Mouse (Mus musculus) forebrain, embryonic 12.5 days (tissue): Measurements from ENCODE around the gene Flii. TPM values are rescaled to one million over a fixed set of nuclear protein-coding genes. Genes with fewer than 3 reads are reported as not detected.
A peak's percentile ranks its signal among the peaks of the same experiment; 100 is the strongest.

Experiments used
- ATAC-seq: fragments of 200-750 bp; cut with Nextera tagmentation; 2 replicates; pipeline ENCODE4 v1.8.0; 2017; ENCODE audit warnings: moderate TSS enrichment; ENCODE audit not compliant: low FRiP score
- H3K27ac ChIP-seq: fragments of 300-500 bp; sonication (generic); 2 replicates; pipeline ENCODE4 v1.5.1; 2016; ENCODE audit warnings: mild to moderate bottlenecking
- H3K27me3 ChIP-seq: fragments of 300-500 bp; sonication (generic); 2 replicates; pipeline ENCODE4 v1.6.1; 2016; ENCODE audit warnings: mild to moderate bottlenecking
- H3K36me3 ChIP-seq: fragments of 300-500 bp; sonication (generic); replicated peaks from 2 replicates; pipeline ENCODE4 v1.6.1; 2016; ENCODE audit warnings: mild to moderate bottlenecking
- H3K4me1 ChIP-seq: fragments of 300-500 bp; sonication (generic); 2 replicates; pipeline ENCODE4 v1.6.1; 2016
- H3K4me2 ChIP-seq: fragments of 300-500 bp; sonication (generic); 2 replicates; pipeline ENCODE4 v1.6.1; 2016; ENCODE audit warnings: mild to moderate bottlenecking, moderate library complexity
- H3K4me3 ChIP-seq: fragments of 300-500 bp; sonication (generic); replicated peaks from 2 replicates; pipeline ENCODE4 v1.5.1; 2016; ENCODE audit warnings: mild to moderate bottlenecking
- H3K9ac ChIP-seq: fragments of 300-500 bp; sonication (generic); 2 replicates; pipeline ENCODE4 v1.6.1; 2016; ENCODE audit warnings: mild to moderate bottlenecking
- H3K9me3 ChIP-seq: fragments of 300-500 bp; sonication (generic); 2 replicates; pipeline ENCODE4 v1.6.1; 2016
- WGBS: fragments of 180-500 bp; shearing (Covaris S2); methylation state at CpG from one replicate; pipeline ENCODE4 v1.1.7; 2016; 5-methylcytosine and 5-hydroxymethylcytosine counted together
- polyA plus RNA-seq: library from polyadenylated mRNA; unstranded; fragments of >200 nt; fragmentation: Nextera tagmentation; extraction: Ambion mirVana; gene quantifications from 2 replicates; pipeline ENCODE4 v1.2.1, GENCODE M21; 2016

Flii gene
- polyA plus RNA-seq, 1 experiment from 2014 or later: 76.2 TPM

- Histone ChIP-seq H3K27me3 (no peaks in the 10 kb centered on the region), H3K36me3 (peaks cover 44% of the 10 kb centered on the region), H3K9me3 (no peaks in the 10 kb centered on the region), H3K4me2 (no peak overlapping the region), H3K4me1 (no peaks in the 10 kb centered on the region), H3K27ac (no peak overlapping the region), H3K9ac (no peak overlapping the region), H3K4me3 (no peak overlapping the region)
- no peak for ATAC-seq
Observed at GRCm38 (mm10) chr11:60737450-60737849, 10.4 kb upstream of the Flii start.

DNA sequence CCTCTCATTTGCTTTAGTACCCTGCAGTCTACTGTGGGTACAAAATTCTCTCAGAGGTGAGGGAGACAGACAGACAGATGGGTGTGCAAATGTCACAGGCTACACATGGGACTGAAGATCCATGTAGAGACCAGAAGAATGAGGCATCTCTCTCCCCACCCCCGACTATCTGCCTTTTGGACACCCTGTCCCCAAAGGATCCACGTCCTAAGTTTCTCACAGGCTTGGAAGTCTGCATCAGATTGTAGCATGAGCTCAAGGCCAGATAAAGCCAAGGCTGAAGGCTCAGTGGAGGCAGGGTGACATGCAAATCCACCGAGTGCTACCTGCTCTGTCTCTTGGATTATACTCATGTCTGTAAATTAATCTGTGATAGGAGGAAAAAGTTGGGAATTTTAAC, 9.4 kb upstream of the Flii start:
- Histone ChIP-seq H3K4me2 (no peak overlapping the region), H3K4me3 (no peak overlapping the region), H3K4me1 (no peaks in the 10 kb centered on the region), H3K9me3 (no peaks in the 10 kb centered on the region), H3K27me3 (no peaks in the 10 kb centered on the region), H3K9ac (no peak overlapping the region), H3K27ac (no peak overlapping the region), H3K36me3 (peaks cover 44% of the 10 kb centered on the region)
- ATAC-seq: no peak
- 90% methylated on average over 3 of the region's 3 CpGs for WGBS

DNA sequence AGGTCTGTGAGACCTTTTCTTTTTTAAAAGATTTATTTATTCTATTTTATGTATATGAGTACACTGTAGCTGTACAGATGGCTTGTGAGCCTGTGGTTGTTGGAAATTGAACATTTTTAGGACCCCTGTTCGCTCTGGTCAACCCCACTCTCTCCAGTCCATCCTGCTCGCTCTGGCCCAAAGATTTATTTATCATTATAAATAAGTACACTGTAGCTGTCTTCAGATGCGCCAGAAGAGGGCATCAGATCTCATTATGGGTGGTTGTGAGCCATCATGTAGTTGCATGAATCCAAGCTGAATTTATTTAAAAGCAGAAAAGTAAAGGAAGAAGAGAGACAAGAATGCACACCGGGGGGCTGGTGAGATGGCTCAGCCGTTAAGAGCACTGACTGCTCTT, 8.1 kb upstream of the Flii start:
- Histone ChIP-seq H3K4me3 (no peak overlapping the region), H3K36me3 (peaks cover 38% of the 10 kb centered on the region), H3K9me3 (no peaks in the 10 kb centered on the region), H3K27me3 (no peaks in the 10 kb centered on the region), H3K9ac (no peak overlapping the region), H3K27ac (no peak overlapping the region), H3K4me2 (no peak overlapping the region), H3K4me1 (no peaks in the 10 kb centered on the region)
- 81% methylated on average over 5 of the region's 5 CpGs for WGBS
- ATAC-seq: no peak

- H3K27me3 ChIP-seq: no peaks in the 10 kb centered on the region
- 89% methylated on average over 2 of the region's 2 CpGs for WGBS
- no peaks in the 10 kb centered on the region for H3K9me3 ChIP-seq
- no peak for ATAC-seq
- H3K9ac ChIP-seq: no peak overlapping the region
- H3K36me3 ChIP-seq: peaks cover 28% of the 10 kb centered on the region
- H3K4me1 ChIP-seq: peaks cover 5% of the 10 kb centered on the region
- H3K27ac ChIP-seq: no peak overlapping the region
- no peak overlapping the region for H3K4me3 ChIP-seq
- H3K4me2 ChIP-seq: no peak overlapping the region
Observed at GRCm38 (mm10) chr11:60734206-60734605, 7.1 kb upstream of the Flii start.

DNA sequence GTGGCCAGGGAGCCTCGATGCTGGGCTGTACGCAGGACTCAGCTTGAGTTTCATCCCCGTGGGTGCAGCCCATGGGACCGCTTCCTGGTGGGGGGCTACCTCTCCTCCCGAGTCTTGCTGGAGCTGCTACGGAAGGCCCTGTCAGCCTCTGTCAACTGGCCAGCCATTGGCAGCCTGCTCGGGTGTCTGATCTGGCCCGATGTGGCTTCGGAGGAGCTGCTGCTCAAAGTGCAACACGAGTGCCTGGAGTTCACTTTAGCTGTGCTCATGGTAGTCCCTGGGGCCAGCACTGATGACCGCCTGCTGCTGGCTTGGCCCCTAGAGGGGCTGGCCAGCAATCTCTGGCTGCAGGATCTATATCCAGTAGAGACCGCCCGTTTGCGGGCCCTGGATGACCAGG, 4.2 kb upstream of the Flii start:
- H3K9ac ChIP-seq: no peak overlapping the region
- no peak for ATAC-seq

DNA sequence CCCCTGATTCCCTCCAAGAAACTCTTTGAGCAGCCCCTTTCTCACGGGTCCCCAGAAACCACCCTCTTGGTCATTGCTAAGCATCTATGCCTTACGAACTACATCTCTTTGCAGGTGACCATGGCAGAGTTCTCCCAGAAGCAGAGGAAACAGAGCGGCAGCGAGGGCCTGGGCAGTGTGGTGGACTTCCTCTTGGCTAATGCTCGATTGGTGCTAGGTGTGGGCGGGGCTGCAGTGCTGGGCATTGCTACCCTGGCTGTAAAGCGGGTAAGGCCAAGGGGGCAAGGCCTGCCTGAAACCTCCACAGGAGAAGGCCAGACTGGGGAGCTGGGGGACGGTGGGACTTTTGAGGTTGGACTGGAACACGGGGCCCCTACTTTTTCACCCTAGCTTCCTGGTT, 3.1 kb upstream of the Flii start:
- H3K4me3 ChIP-seq: no peak overlapping the region
- ATAC-seq: no peak
- H3K4me2 ChIP-seq: no peak overlapping the region
- WGBS: 91% methylated on average over 9 of the region's 9 CpGs
- peaks cover 26% of the 10 kb centered on the region for H3K4me1 ChIP-seq
- H3K9me3 ChIP-seq: no peaks in the 10 kb centered on the region
- peaks cover 27% of the 10 kb centered on the region for H3K36me3 ChIP-seq
- no peak overlapping the region for H3K27ac ChIP-seq
- H3K9ac ChIP-seq: 0 out of 2 replicates have a peak overlapping the region, but pooled peaks have one; percentile 17
- no peaks in the 10 kb centered on the region for H3K27me3 ChIP-seq

More for the DNA sequence above, 4.2 kb upstream of the Flii start:
- peaks cover 27% of the 10 kb centered on the region for H3K36me3 ChIP-seq
- no peak overlapping the region for H3K4me2 ChIP-seq
- H3K27me3 ChIP-seq: no peaks in the 10 kb centered on the region
- no peaks in the 10 kb centered on the region for H3K9me3 ChIP-seq
- 93% methylated on average over 14 of the region's 14 CpGs for WGBS
- no peak overlapping the region for H3K4me3 ChIP-seq
- H3K27ac ChIP-seq: no peak overlapping the region
- peaks cover 23% of the 10 kb centered on the region for H3K4me1 ChIP-seq

GRCm38 (mm10) chr11:60729217-60729641, 2.2 kb upstream of the Flii start:
- peaks cover 36% of the 10 kb centered on the region for H3K36me3 ChIP-seq
- H3K9ac ChIP-seq: 0 out of 2 replicates have a peak overlapping the region, but pooled peaks have one; percentile 17
- H3K4me1 ChIP-seq: peaks cover 26% of the 10 kb centered on the region
- H3K4me2 ChIP-seq: peak overlapping the region; percentile 65
- no peaks in the 10 kb centered on the region for H3K9me3 ChIP-seq
- ATAC-seq: no peak
- H3K27ac ChIP-seq: no peak overlapping the region
- H3K4me3 ChIP-seq: peak overlapping the region; percentile 80
- no peaks in the 10 kb centered on the region for H3K27me3 ChIP-seq
- WGBS: 78% methylated on average over 6 of the region's 6 CpGs

- Histone ChIP-seq H3K27me3 (no peaks in the 10 kb centered on the region), H3K9me3 (no peaks in the 10 kb centered on the region), H3K9ac (peak within 1 kb of the TSS; percentile 88), H3K36me3 (peaks cover 42% of the 10 kb centered on the region), H3K4me3 (peak within 1 kb of the TSS; percentile 80), H3K27ac (peak within 1 kb of the TSS; percentile 84), H3K4me2 (peak within 1 kb of the TSS; percentile 65), H3K4me1 (peaks cover 26% of the 10 kb centered on the region)
- WGBS: under 1% methylated on average over 44 of the region's 44 CpGs
- ATAC-seq: peak; percentile 93
Observed at GRCm38 (mm10) chr11:60728260-60728761, 1.2 kb upstream of the Flii start, which contains the start of gene Mief2. Mief2 (plus strand) TSS chr11:60728398.

DNA sequence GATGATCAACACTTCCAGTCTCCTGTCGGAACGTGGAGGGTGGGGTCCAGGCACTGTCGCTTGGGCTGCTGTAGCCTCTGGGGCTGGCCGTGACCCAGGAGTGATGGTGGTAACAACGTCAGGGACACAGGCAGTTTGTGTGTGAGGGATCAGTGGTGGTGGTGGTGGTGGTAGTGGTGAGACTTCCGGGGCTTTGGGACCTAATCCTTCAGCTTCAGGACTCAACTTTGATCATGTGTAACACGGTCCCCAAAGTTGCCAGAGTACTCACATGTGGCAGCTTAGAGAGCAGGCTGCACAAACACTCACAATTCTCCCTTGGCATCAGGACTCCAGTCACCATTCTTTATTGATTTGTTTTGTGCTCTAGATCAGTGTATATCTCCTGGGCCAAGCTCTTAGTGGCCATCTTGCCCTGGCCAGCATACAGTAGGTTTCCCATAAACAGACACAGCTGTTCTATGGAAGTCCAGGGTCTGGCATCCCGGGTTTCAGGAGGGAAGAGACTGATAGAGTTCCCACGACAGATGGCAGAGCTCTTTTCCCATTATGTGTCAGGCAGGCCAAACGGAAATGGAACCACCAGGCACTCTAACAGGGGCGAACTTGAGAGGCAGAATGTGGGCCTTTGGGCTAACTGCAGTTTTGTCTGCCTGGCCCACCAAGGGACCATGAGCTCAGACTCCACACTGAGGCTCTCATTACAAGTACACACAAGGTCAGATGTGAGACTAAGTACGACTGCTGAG, 503 bp upstream of the Flii start:
- no peaks in the 10 kb centered on the region for H3K9me3 ChIP-seq
- ATAC-seq: peak; percentile 33
- H3K4me3 ChIP-seq: peak overlapping the region; percentile 80
- H3K4me2 ChIP-seq: peak overlapping the region; percentile 65
- no peaks in the 10 kb centered on the region for H3K27me3 ChIP-seq
- H3K9ac ChIP-seq: peak overlapping the region; percentile 88
- H3K36me3 ChIP-seq: peaks cover 42% of the 10 kb centered on the region
- H3K27ac ChIP-seq: peak overlapping the region; percentile 84
- peaks cover 26% of the 10 kb centered on the region for H3K4me1 ChIP-seq
- 9% methylated on average over 12 of the region's 12 CpGs for WGBS

GRCm38 (mm10) chr11:60719263-60719662, 7.8 kb downstream of the Flii start:
- no peaks in the 10 kb centered on the region for H3K27me3 ChIP-seq
- H3K36me3 ChIP-seq: peaks cover 98% of the 10 kb centered on the region
- no peaks in the 10 kb centered on the region for H3K4me1 ChIP-seq
- no peak overlapping the region for H3K9ac ChIP-seq
- no peak overlapping the region for H3K27ac ChIP-seq
- H3K4me3 ChIP-seq: no peak overlapping the region
- no peak for ATAC-seq
- no peak overlapping the region for H3K4me2 ChIP-seq
- WGBS: 88% methylated on average over 5 of the region's 5 CpGs
- no peaks in the 10 kb centered on the region for H3K9me3 ChIP-seq

DNA sequence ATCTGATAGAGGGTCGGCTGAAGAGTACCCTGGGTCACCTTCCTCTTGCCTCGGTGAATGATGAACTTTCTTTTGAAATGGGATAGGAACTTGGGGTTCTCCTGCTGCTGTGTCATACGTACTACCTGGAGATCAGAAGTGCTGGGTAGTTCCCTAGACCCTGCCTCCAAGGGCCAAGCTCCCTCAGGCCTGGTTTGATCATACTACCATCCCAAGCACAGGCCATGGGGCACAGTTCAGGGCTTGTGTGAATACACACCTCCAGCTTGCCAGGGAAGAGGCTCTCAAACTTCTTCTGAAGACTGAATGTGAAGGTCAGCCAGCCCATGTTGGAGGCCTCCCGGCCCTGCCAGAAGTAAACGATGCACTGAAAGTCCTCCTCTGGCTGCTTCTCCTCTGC, 11.2 kb downstream of the Flii start:
- peaks cover 98% of the 10 kb centered on the region for H3K36me3 ChIP-seq
- no peak overlapping the region for H3K9ac ChIP-seq
- ATAC-seq: no peak
- WGBS: 88% methylated on average over 5 of the region's 5 CpGs
- no peak overlapping the region for H3K27ac ChIP-seq
- H3K4me2 ChIP-seq: no peak overlapping the region
- H3K4me1 ChIP-seq: no peaks in the 10 kb centered on the region
- no peak overlapping the region for H3K4me3 ChIP-seq
- no peaks in the 10 kb centered on the region for H3K9me3 ChIP-seq
- no peaks in the 10 kb centered on the region for H3K27me3 ChIP-seq

DNA sequence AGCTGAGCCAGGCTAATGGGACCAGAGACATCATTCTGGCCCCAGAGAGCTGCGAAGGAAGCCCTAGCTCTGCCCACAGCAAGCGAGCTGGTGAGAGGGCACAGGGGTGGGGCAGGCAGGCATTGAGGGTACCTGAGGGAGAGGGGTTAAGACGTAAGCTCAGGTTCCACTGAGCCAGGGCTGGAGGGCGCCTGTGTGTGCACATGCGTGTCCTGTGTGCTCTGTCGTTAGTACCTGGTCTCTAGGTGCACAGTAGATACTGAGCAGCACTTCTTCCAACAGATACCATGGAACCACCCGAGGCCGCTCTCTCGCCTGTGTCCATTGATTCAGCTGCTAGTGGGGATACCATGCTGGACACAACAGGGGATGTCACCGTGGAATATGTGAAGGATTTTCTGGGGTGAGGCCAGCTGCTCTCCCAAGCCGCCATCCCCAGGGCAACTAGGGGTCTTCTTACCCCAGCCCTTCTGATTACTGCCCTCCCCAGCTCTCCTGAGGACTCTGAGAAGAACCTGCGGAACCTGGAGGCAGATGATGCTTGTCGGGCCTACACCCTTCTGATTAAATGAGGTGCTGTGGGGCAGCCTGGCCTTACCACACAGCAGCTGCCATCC, 14.3 kb downstream of the Flii start:
- H3K9ac ChIP-seq: no peak overlapping the region
- no peak for ATAC-seq
- H3K4me3 ChIP-seq: no peak overlapping the region
- no peak overlapping the region for H3K4me2 ChIP-seq
- H3K27me3 ChIP-seq: no peaks in the 10 kb centered on the region
- H3K27ac ChIP-seq: no peak overlapping the region
- peaks cover 100% of the 10 kb centered on the region for H3K36me3 ChIP-seq
- 94% methylated on average over 13 of the region's 13 CpGs for WGBS
- H3K4me1 ChIP-seq: no peaks in the 10 kb centered on the region
- H3K9me3 ChIP-seq: no peaks in the 10 kb centered on the region
